Mouse (Mus musculus): Measurements from ENCODE around the gene Hipk1. TPM values are rescaled to one million over a fixed set of nuclear protein-coding genes. Genes with fewer than 3 reads are reported as not detected.

Gene Hipk1
- 64.6 TPM for polyA plus RNA-seq (2017; shearing (Covaris generic))

DNA sequence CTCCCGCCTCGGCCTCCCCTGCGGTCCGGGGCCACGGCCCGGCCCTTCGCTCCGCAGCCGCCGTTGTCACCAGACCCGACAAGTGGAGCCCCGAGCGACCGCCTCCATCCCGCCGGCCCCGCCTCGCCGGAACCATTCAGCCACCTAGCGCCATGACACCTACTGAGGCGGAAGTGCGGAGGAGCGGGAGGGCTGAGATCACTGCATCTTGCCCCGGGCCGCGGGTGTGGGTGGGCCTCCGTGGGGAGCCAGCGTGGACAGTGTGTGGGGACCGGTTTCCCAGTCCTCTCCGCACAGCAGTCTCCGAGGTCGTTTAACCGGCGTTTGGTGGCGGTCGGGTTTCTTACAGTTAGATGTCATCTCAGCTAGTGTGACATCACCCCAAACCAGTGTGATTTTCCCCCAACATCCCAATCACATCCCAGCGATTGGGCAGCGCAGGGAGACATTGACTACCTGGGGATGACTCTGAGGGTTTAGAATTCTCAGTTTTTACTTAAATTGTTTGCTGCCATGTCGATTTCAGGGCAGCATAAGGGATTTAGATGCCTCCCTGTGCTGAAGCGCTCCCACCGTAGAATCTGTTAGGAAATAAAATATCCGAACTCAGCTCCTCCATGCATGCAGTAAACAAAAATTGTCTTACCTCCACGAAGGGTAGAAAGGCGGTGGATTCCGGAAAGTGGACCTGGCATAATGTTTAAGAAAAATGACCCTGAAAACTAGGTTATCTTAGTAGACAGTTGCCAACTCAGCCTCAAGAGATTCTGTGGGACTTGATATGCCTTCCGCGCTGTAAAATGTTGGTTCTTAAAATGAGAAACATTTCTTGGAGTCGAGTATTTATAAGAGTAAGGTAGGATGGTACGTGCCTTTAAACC, at the start of gene Hipk1:
Gene Hipk1 (minus strand): TSS at position 334 of the 881 bp plus-strand sequence.

DNA sequence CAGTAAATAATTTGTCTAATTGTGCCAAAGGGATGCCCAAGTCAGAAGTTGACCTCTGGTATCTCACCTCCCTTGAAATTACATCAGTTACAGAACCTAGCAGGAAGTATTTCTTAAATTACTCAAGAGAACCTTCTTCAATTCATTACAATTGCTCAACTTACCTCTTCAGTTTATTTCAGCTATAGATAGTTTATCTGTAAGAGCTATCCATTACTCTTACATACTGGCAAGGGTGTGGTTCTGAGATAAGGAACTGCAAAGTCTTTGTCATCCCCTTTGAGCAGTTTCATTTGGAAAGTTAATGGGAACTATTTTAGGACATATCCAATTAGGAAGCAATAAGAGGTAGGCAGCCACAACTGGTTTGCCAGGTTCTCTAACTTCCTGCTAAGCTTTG, 41.1 kb upstream of the Hipk1 start, which contains the start of gene Bcl2l15:
Gene Bcl2l15 (plus strand): TSS at position 176 of the 400 bp plus-strand sequence.

DNA sequence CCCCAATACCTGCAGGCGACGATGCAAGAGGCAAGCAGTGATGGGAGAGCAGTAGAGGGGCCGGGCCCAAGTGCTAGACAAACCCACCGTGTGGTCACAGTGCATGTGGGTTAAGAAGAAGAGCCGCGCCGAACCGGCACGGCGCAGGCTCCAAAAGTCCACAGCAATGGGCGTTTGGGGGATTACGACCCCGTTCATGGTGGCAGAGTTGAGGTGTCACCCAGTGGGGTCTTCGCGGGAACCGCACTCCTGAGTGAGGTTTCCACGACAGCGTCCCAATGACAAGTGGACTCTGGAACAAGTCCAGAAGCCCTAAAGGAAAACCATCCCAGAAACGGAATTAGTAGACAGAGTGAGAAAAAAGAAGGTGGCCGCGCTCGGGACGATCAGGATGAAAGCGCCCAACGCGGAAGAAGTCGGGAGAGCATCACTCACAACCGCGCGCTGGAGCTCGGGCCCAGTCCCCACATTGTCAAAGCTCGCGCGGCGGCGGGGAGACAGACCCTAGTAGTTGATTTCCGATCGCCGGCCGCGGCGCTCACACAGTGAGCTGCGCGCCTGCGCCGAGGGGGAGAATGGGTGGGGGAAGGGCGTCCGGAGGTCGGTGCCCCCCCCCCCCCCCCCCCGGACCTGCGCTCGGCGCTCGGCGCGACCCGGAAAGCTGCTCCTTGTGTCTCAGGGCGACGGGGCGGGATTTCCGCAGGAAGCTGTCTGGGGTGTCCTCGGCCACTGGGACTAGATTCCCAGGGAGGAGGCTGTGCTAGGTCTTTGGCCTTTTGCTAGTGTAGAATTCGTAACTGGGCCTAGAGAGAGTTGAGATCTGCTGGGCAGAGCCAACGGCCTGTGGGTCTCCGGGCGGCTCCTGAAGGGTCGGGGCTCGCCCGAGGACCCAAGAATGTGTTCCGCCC, 17.8 kb upstream of the Hipk1 start, which contains the start of the genes Dclre1b, Ap4b1 and Gm43064:
Gene Dclre1b (minus strand): TSS at position 554 of the 908 bp plus-strand sequence.
Gene Ap4b1 (plus strand): TSS at position 630 of the 908 bp plus-strand sequence.
Gene Gm43064 (plus strand): TSS at position 683 of the 908 bp plus-strand sequence.

DNA sequence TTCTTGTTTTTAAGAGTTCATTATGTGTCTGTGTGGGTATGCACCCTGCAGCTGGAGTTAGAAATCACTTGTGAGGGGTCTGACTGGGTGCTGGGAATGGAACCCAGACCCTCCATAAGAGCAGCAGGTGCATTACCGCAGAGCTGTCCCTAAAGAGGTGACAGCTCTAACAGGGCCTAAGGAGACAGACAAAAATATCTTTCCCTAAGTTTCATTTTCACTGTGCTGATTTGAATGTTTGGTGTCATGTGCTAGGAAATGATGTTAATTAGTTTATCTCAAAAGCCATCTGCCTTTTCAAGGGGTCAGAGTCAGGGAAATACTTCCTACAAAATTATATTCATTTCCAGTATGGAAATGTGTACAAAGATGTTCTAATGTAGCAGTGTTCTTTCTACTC, 52.0 kb downstream of the Hipk1 start, which contains the start of gene Gm10964:
Gene Gm10964 (plus strand): TSS at position 38 of the 400 bp plus-strand sequence.

DNA sequence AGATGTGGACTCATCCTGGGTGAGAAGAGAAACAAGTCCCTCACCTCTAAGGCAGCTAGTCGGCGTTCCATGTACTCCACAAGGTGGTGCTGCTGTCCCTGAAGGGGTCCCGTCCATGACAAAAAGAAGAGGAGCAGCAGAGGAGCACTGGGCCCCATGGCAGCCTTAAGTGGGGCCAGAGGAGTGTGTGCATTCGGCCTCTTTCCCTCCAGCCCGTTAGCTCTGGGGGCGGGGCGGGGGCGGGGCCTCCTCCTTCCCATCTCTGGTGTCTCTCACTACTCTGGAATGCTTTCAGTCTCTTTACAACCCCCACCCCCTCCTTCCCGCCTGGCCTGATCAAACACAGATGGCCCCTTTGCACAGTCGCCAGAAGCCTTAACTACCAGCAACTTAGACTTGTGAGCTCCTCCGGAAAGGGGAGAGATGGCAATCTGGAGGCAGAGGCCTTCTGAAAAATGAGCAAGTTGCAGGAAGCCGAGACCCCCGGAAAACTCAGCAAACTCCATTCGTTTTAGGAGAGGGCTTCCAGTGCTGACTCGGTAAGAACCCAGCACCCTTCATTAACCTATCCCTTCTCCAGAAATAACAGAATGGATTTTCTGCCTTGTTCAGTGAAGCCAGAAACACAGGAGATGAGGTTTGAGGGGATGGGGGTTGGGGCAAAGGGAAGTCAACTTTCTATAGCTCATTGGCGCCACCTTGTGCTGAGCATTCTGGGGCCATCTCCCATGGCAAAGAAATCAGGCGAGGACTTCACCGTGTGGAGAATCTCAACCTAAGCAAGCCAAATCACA, 53.4 kb downstream of the Hipk1 start, which contains the start of gene Olfml3:
Gene Olfml3 (minus strand): TSS at position 224 of the 794 bp plus-strand sequence.

Other genes with a start within 250 kb of the Hipk1 start
- 0.21 TPM for gene Syt6, start 216.3 kb downstream of the Hipk1 start, polyA plus RNA-seq (2017; shearing (Covaris generic))
- gene Atg4a-ps, start 145.5 kb downstream of the Hipk1 start, polyA plus RNA-seq (2017; shearing (Covaris generic)), result 1.1 TPM
- gene Olfml3, start 53.6 kb downstream of the Hipk1 start, polyA plus RNA-seq (2017; shearing (Covaris generic)), result 0.99 TPM
- gene Gm10964, start 52.2 kb downstream of the Hipk1 start, polyA plus RNA-seq (2017; shearing (Covaris generic)), result not detected
- gene Dclre1b, start 17.9 kb upstream of the Hipk1 start, polyA plus RNA-seq (2017; shearing (Covaris generic)), result 17.1 TPM
- gene Ap4b1, start 18.0 kb upstream of the Hipk1 start, polyA plus RNA-seq (2017; shearing (Covaris generic)), result 23.0 TPM
- gene Gm43064, start 18.0 kb upstream of the Hipk1 start, polyA plus RNA-seq (2017; shearing (Covaris generic)), result not detected
- 1.5 TPM for gene Bcl2l15, start 41.0 kb upstream of the Hipk1 start, polyA plus RNA-seq (2017; shearing (Covaris generic))
- 890 TPM for gene Ptpn22, start 68.2 kb upstream of the Hipk1 start, polyA plus RNA-seq (2017; shearing (Covaris generic))
- gene Rsbn1, start 122.6 kb upstream of the Hipk1 start, polyA plus RNA-seq (2017; shearing (Covaris generic)), result 45.8 TPM
- 41.4 TPM for gene Phtf1, start 176.5 kb upstream of the Hipk1 start, polyA plus RNA-seq (2017; shearing (Covaris generic))

Measured in effector memory CD4-positive, alpha-beta T cell, adult 7 months (primary cell).